Mouse (Mus musculus): Measurements from ENCODE around the gene Dock9. TPM values are rescaled to one million over a fixed set of nuclear protein-coding genes. Genes with fewer than 3 reads are reported as not detected.

Gene Dock9
- polyA plus RNA-seq, 1 experiment = 0.04 TPM

GRCm38 (mm10) chr14:121602610-121603009 is 195.0 kb downstream of the Dock9 start:
- TF ChIP-seq TAL1 (IDR thresholded peaks at IDR 0.05; ENCODE audit: low read length) (no peak), GATA1 (IDR thresholded peaks at IDR 0.05; ENCODE audit: low read length) (no peak)
- H3K9me3 ChIP-seq (ENCODE audit: control insufficient read depth, low read length) = no peaks in the 10 kb centered on the region
- no peak overlapping the region for H3K4me3 ChIP-seq (replicated peaks)
- H3K4me1 ChIP-seq (ENCODE audit: control insufficient read depth) = no peaks in the 10 kb centered on the region
- no peaks in the 10 kb centered on the region; the same call in 1 of the 2 replicates for H3K36me3 ChIP-seq (ENCODE audit: control insufficient read depth)
- H3K27me3 ChIP-seq (ENCODE audit: control insufficient read depth) = no peaks in the 10 kb centered on the region

GRCm38 (mm10) chr14:121600538-121600937 is 197.1 kb downstream of the Dock9 start:
- Histone ChIP-seq H3K9me3 (ENCODE audit: control insufficient read depth, low read length) (no peaks in the 10 kb centered on the region), H3K4me1 (ENCODE audit: control insufficient read depth) (no peaks in the 10 kb centered on the region), H3K4me3 (replicated peaks) (no peak overlapping the region), H3K36me3 (ENCODE audit: control insufficient read depth) (no peaks in the 10 kb centered on the region; the same call in 1 of the 2 replicates), H3K27me3 (ENCODE audit: control insufficient read depth) (no peaks in the 10 kb centered on the region)
- TF ChIP-seq GATA1 (IDR thresholded peaks at IDR 0.05; ENCODE audit: low read length) = no peak
- TF ChIP-seq TAL1 (IDR thresholded peaks at IDR 0.05; ENCODE audit: low read length) = no peak

- H3K4me3 ChIP-seq (replicated peaks) = no peak overlapping the region
- no peaks in the 10 kb centered on the region for H3K9me3 ChIP-seq (ENCODE audit: control insufficient read depth, low read length)
- no peaks in the 10 kb centered on the region for H3K27me3 ChIP-seq (ENCODE audit: control insufficient read depth)
- H3K4me1 ChIP-seq (ENCODE audit: control insufficient read depth) = no peaks in the 10 kb centered on the region
- TF ChIP-seq GATA1 (IDR thresholded peaks at IDR 0.05; ENCODE audit: low read length) (no peak), TAL1 (IDR thresholded peaks at IDR 0.05; ENCODE audit: low read length) (no peak)
- H3K36me3 ChIP-seq (ENCODE audit: control insufficient read depth) = no peaks in the 10 kb centered on the region
These were observed 200.6 kb downstream of the Dock9 start for GRCm38 (mm10) chr14:121597073-121597472.

- H3K36me3 ChIP-seq (ENCODE audit: control insufficient read depth) = no peaks in the 10 kb centered on the region
- H3K4me3 ChIP-seq (replicated peaks) = no peak overlapping the region
- H3K27me3 ChIP-seq (ENCODE audit: control insufficient read depth) = no peaks in the 10 kb centered on the region
- no peaks in the 10 kb centered on the region for H3K4me1 ChIP-seq (ENCODE audit: control insufficient read depth)
- TF ChIP-seq GATA1 (IDR thresholded peaks at IDR 0.05; ENCODE audit: low read length) (no peak), TAL1 (IDR thresholded peaks at IDR 0.05; ENCODE audit: low read length) (no peak)
- H3K9me3 ChIP-seq (ENCODE audit: control insufficient read depth, low read length) = no peaks in the 10 kb centered on the region
These were observed 201.0 kb downstream of the Dock9 start for GRCm38 (mm10) chr14:121596631-121597030.

GRCm38 (mm10) chr14:121594684-121595083 is 203.0 kb downstream of the Dock9 start:
- Histone ChIP-seq H3K9me3 (ENCODE audit: control insufficient read depth, low read length) (no peaks in the 10 kb centered on the region), H3K36me3 (ENCODE audit: control insufficient read depth) (no peaks in the 10 kb centered on the region), H3K4me3 (replicated peaks) (no peak overlapping the region), H3K4me1 (ENCODE audit: control insufficient read depth) (no peaks in the 10 kb centered on the region), H3K27me3 (ENCODE audit: control insufficient read depth) (no peaks in the 10 kb centered on the region)
- no peak for TF ChIP-seq TAL1 (IDR thresholded peaks at IDR 0.05; ENCODE audit: low read length)
- no peak for TF ChIP-seq GATA1 (IDR thresholded peaks at IDR 0.05; ENCODE audit: low read length)

GRCm38 (mm10) chr14:121593313-121593929 is 204.2 kb downstream of the Dock9 start:
- TF ChIP-seq TAL1 (IDR thresholded peaks at IDR 0.05; ENCODE audit: low read length) (no peak), GATA1 (IDR thresholded peaks at IDR 0.05; ENCODE audit: low read length) (no peak)
- H3K27me3 ChIP-seq (ENCODE audit: control insufficient read depth) = no peaks in the 10 kb centered on the region

GRCm38 (mm10) chr14:121592890-121593289 is 204.7 kb downstream of the Dock9 start:
- TF ChIP-seq TAL1 (IDR thresholded peaks at IDR 0.05; ENCODE audit: low read length) (no peak), GATA1 (IDR thresholded peaks at IDR 0.05; ENCODE audit: low read length) (no peak)
- Histone ChIP-seq H3K9me3 (ENCODE audit: control insufficient read depth, low read length) (no peaks in the 10 kb centered on the region), H3K36me3 (ENCODE audit: control insufficient read depth) (no peaks in the 10 kb centered on the region), H3K4me3 (replicated peaks) (no peak overlapping the region), H3K4me1 (ENCODE audit: control insufficient read depth) (no peaks in the 10 kb centered on the region), H3K27me3 (ENCODE audit: control insufficient read depth) (no peaks in the 10 kb centered on the region)

More at GRCm38 (mm10) chr14:121593313-121593929, 204.2 kb downstream of the Dock9 start:
- H3K9me3 ChIP-seq (ENCODE audit: control insufficient read depth, low read length) = no peaks in the 10 kb centered on the region
- H3K4me3 ChIP-seq (replicated peaks) = no peak overlapping the region
- H3K36me3 ChIP-seq (ENCODE audit: control insufficient read depth) = no peaks in the 10 kb centered on the region
- H3K4me1 ChIP-seq (ENCODE audit: control insufficient read depth) = no peaks in the 10 kb centered on the region

- Histone ChIP-seq H3K4me3 (replicated peaks) (no peak overlapping the region), H3K36me3 (ENCODE audit: control insufficient read depth) (no peaks in the 10 kb centered on the region), H3K9me3 (ENCODE audit: control insufficient read depth, low read length) (no peaks in the 10 kb centered on the region), H3K27me3 (ENCODE audit: control insufficient read depth) (no peaks in the 10 kb centered on the region), H3K4me1 (ENCODE audit: control insufficient read depth) (no peaks in the 10 kb centered on the region)
- TF ChIP-seq TAL1 (IDR thresholded peaks at IDR 0.05; ENCODE audit: low read length) = no peak
- no peak for TF ChIP-seq GATA1 (IDR thresholded peaks at IDR 0.05; ENCODE audit: low read length)
These were observed 205.3 kb downstream of the Dock9 start for GRCm38 (mm10) chr14:121592356-121592755.

GRCm38 (mm10) chr14:121589097-121589725 is 208.4 kb downstream of the Dock9 start:
- no peaks in the 10 kb centered on the region for H3K27me3 ChIP-seq (ENCODE audit: control insufficient read depth)
- H3K9me3 ChIP-seq (ENCODE audit: control insufficient read depth, low read length) = no peaks in the 10 kb centered on the region
- H3K4me1 ChIP-seq (ENCODE audit: control insufficient read depth) = no peaks in the 10 kb centered on the region
- TF ChIP-seq TAL1 (IDR thresholded peaks at IDR 0.05; ENCODE audit: low read length) (no peak), GATA1 (IDR thresholded peaks at IDR 0.05; ENCODE audit: low read length) (no peak)
- H3K4me3 ChIP-seq (replicated peaks) = no peak overlapping the region
- no peaks in the 10 kb centered on the region for H3K36me3 ChIP-seq (ENCODE audit: control insufficient read depth)

Measured in erythroblast, embryonic 14.5 days (primary cell).